14 mouse cellular contexts compared by ENCODE assay signal in genomic region chr17:25634070-25634469, GRCm38 (mm10). TPM values are rescaled to one million over a fixed set of nuclear protein-coding genes. Genes with fewer than 3 reads are reported as not detected.
DNase-seq lines count a peak whose midpoint lies in the region; ATAC-seq lines count a peak whose summit lies in the region.
"Had no signal": no experiment of that assay in that cellular context is flagged by ENCODE, and none has a peak within 500 bp of the region (broad histone marks: within the 10 kb centered on the region; RNA-seq: fewer than 3 reads in every experiment).

No protein-coding gene starts in this region.

- no peaks in the 10 kb centered on the region for H3K27me3 ChIP-seq in forebrain, embryonic 16.5 days (replicated peaks; ENCODE audit: control insufficient read depth, insufficient read depth, low read length)
- H3K27me3 ChIP-seq in forebrain, embryonic 15.5 days = no peaks in the 10 kb centered on the region
- no peaks in the 10 kb centered on the region for H3K27me3 ChIP-seq in midbrain, embryonic 14.5 days (ENCODE audit: control insufficient read depth, insufficient read depth, low read length)
- H3K27me3 ChIP-seq in midbrain, embryonic 15.5 days (replicated peaks) = no peaks in the 10 kb centered on the region
- H3K27me3 ChIP-seq in liver, embryonic 12.5 days (replicated peaks) = no peaks in the 10 kb centered on the region
- H3K27me3 ChIP-seq: embryonic facial prominence, embryonic 15.5 days; Patski had no signal

- no peaks in the 10 kb centered on the region for H3K36me3 ChIP-seq in forebrain, embryonic 16.5 days (ENCODE audit: control insufficient read depth, insufficient read depth)
- H3K36me3 ChIP-seq in forebrain, embryonic 15.5 days = no peaks in the 10 kb centered on the region
- H3K36me3 ChIP-seq in midbrain, embryonic 14.5 days (ENCODE audit: control insufficient read depth, insufficient read depth, low read length) = 0 out of 2 replicates have a peak, but pooled peaks cover 8% of the 10 kb centered on the region
- H3K36me3 ChIP-seq in midbrain, embryonic 15.5 days (replicated peaks) = no peaks in the 10 kb centered on the region
- peaks cover 13% of the 10 kb centered on the region for H3K36me3 ChIP-seq in liver, embryonic 12.5 days

- no peak overlapping the region for H3K4me2 ChIP-seq in forebrain, embryonic 16.5 days (ENCODE audit: low read length)
- H3K4me2 ChIP-seq in forebrain, embryonic 15.5 days (replicated peaks) = no peak overlapping the region
- no peak overlapping the region for H3K4me2 ChIP-seq in midbrain, embryonic 14.5 days (ENCODE audit: low read length)
- H3K4me2 ChIP-seq in midbrain, embryonic 15.5 days = no peak overlapping the region
- no peak overlapping the region for H3K4me2 ChIP-seq in liver, embryonic 12.5 days
- H3K4me2 ChIP-seq: embryonic facial prominence, embryonic 15.5 days; limb, embryonic 12.5 days had no signal

- no peak overlapping the region for H3K4me3 ChIP-seq in forebrain, embryonic 16.5 days (replicated peaks; ENCODE audit: low read length)
- H3K4me3 ChIP-seq in forebrain, embryonic 15.5 days = no peak overlapping the region
- H3K4me3 ChIP-seq in midbrain, embryonic 14.5 days (replicated peaks; ENCODE audit: low read depth, low read length) = no peak overlapping the region
- H3K4me3 ChIP-seq in midbrain, embryonic 15.5 days = no peak overlapping the region
- H3K4me3 ChIP-seq in liver, embryonic 12.5 days = no peak overlapping the region
- H3K4me3 ChIP-seq: embryonic facial prominence, embryonic 15.5 days; limb, embryonic 12.5 days had no signal

- intact Hi-C loops in heart, postnatal 14 days (cut with DNase I) = no loop called here

- ATAC-seq in forebrain, embryonic 16.5 days = peak; percentile 40; the same call in 1 of the 2 replicates
- no peak; the same call in 1 of the 2 replicates for ATAC-seq in forebrain, embryonic 15.5 days (replicated peaks)
- ATAC-seq in midbrain, embryonic 14.5 days (ENCODE audit: low FRiP score, low TSS enrichment) = no peak
- ATAC-seq in midbrain, embryonic 15.5 days (replicated peaks) = no peak
- ATAC-seq in liver, embryonic 12.5 days = no peak
- ATAC-seq: intestine, embryonic 16.5 days; Patski had no signal

- peaks cover 17% of the 10 kb centered on the region for H3K4me1 ChIP-seq in forebrain, embryonic 16.5 days (replicated peaks; ENCODE audit: control insufficient read depth, insufficient read depth, low read length)
- H3K4me1 ChIP-seq in forebrain, embryonic 15.5 days = peaks cover 22% of the 10 kb centered on the region
- H3K4me1 ChIP-seq in midbrain, embryonic 14.5 days (ENCODE audit: control insufficient read depth, insufficient read depth, low read length) = 0 out of 2 replicates have a peak, but pooled peaks cover 5% of the 10 kb centered on the region
- H3K4me1 ChIP-seq in midbrain, embryonic 15.5 days = no peaks in the 10 kb centered on the region
- no peaks in the 10 kb centered on the region for H3K4me1 ChIP-seq in liver, embryonic 12.5 days

- no peak overlapping the region for H3K27ac ChIP-seq in forebrain, embryonic 16.5 days (ENCODE audit: low read length)
- no peak overlapping the region for H3K27ac ChIP-seq in forebrain, embryonic 15.5 days (replicated peaks)
- no peak overlapping the region for H3K27ac ChIP-seq in midbrain, embryonic 14.5 days (replicated peaks; ENCODE audit: low read depth, low read length)
- H3K27ac ChIP-seq in midbrain, embryonic 15.5 days = no peak overlapping the region
- no peak overlapping the region for H3K27ac ChIP-seq in liver, embryonic 12.5 days
- H3K27ac ChIP-seq: embryonic facial prominence, embryonic 15.5 days; limb, embryonic 12.5 days had no signal

- 51% methylated on average over 10 of the region's 10 CpGs for WGBS in forebrain, embryonic 16.5 days
- 62% methylated on average over 10 of the region's 10 CpGs for WGBS in forebrain, embryonic 15.5 days
- 83% methylated on average over 10 of the region's 10 CpGs for WGBS in midbrain, embryonic 14.5 days
- 83% methylated on average over 10 of the region's 10 CpGs for WGBS in midbrain, embryonic 15.5 days
- WGBS in liver, embryonic 12.5 days (ENCODE audit: insufficient replicate concordance) = 82% methylated on average over 10 of the region's 10 CpGs

- H3K9me3 ChIP-seq in forebrain, embryonic 16.5 days (ENCODE audit: control insufficient read depth, low read length) = no peaks in the 10 kb centered on the region
- H3K9me3 ChIP-seq in forebrain, embryonic 15.5 days = no peaks in the 10 kb centered on the region
- no peaks in the 10 kb centered on the region for H3K9me3 ChIP-seq in midbrain, embryonic 14.5 days (ENCODE audit: control insufficient read depth, low read length)
- no peaks in the 10 kb centered on the region for H3K9me3 ChIP-seq in midbrain, embryonic 15.5 days
- no peaks in the 10 kb centered on the region for H3K9me3 ChIP-seq in liver, embryonic 12.5 days (replicated peaks)
- H3K9me3 ChIP-seq: embryonic facial prominence, embryonic 15.5 days; limb, embryonic 12.5 days had no signal

- DNase-seq in midbrain, embryonic 14.5 days = peak; percentile 41
- peak; percentile 20 to 48 for DNase-seq in heart, postnatal 14 days
- peak; percentile 80 for DNase-seq in skeletal muscle tissue, adult 2 months (ENCODE audit: low read depth, low spot score)
- no peak for DNase-seq in retina, embryonic 14.5 days (ENCODE audit: low spot score)
- DNase-seq: lung, postnatal 14 days; thymus, postnatal 4 days had no signal

- no peak overlapping the region for H3K9ac ChIP-seq in forebrain, embryonic 16.5 days (replicated peaks; ENCODE audit: low read depth, low read length)
- H3K9ac ChIP-seq in forebrain, embryonic 15.5 days (replicated peaks) = no peak overlapping the region
- no peak overlapping the region for H3K9ac ChIP-seq in midbrain, embryonic 14.5 days (replicated peaks; ENCODE audit: low read length)
- H3K9ac ChIP-seq in midbrain, embryonic 15.5 days = no peak overlapping the region
- no peak overlapping the region for H3K9ac ChIP-seq in liver, embryonic 12.5 days
- H3K9ac ChIP-seq: embryonic facial prominence, embryonic 15.5 days; limb, embryonic 12.5 days had no signal

RNA-seq across cellular contexts. Expression of gene Lmf1, which starts 55.2 kb away (rescaled TPM):
- 18.3 and 19.4 TPM in 2 replicates for polyA plus RNA-seq in forebrain, embryonic 16.5 days (2015; fragmentation: Nextera tagmentation; extraction: Ambion mirVana)
- 17.0 and 18.1 TPM in 2 replicates for polyA plus RNA-seq in forebrain, embryonic 15.5 days (2015; fragmentation: Nextera tagmentation; extraction: Ambion mirVana)
- 19.5 and 20.8 TPM in 2 replicates for polyA plus RNA-seq in midbrain, embryonic 14.5 days (2014; fragmentation: Nextera tagmentation; extraction: Ambion mirVana)
- 23.2 and 24.9 TPM in 2 replicates for polyA plus RNA-seq in midbrain, embryonic 15.5 days (2015; fragmentation: Nextera tagmentation; extraction: Ambion mirVana)
- total RNA-seq in heart, postnatal 14 days (2021) = 10 to 100 TPM; 26.2 to 28.0 TPM
- 14.4 and 15.0 TPM in 2 replicates for polyA plus RNA-seq in liver, embryonic 12.5 days (2016; fragmentation: Nextera tagmentation; extraction: Ambion mirVana)
